Mouse (Mus musculus): ENCODE measurements around the gene Asb9. TPM values are rescaled to one million over a fixed set of nuclear protein-coding genes. Genes with fewer than 3 reads are reported as not detected.
A peak's percentile ranks its signal among the peaks of the same experiment; 100 is the strongest.

The Asb9 gene
- total RNA-seq (2021) = not detected

GRCm38 (mm10) chrX:164505709-164506498 is at the start of gene Asb9:
Asb9 (plus strand) TSS chrX:164506327.
- DNase-seq = no peak
- intact Hi-C loops (cut with DNase I) = no loop called here

- DNase-seq = no peak
- intact Hi-C loops (cut with DNase I) = no loop called here
Observed at GRCm38 (mm10) chrX:164459205-164459878, 46.8 kb upstream of the Asb9 start.

GRCm38 (mm10) chrX:164502258-164502657 is 3.9 kb upstream of the Asb9 start:
- no peak for DNase-seq
- intact Hi-C loops (cut with DNase I) = no loop called here

GRCm38 (mm10) chrX:164507068-164507467 is 941 bp downstream of the Asb9 start:
- intact Hi-C loops (cut with DNase I) = no loop called here
- no peak for DNase-seq

- DNase-seq = no peak
- intact Hi-C loops (cut with DNase I) = no loop called here
Observed at GRCm38 (mm10) chrX:164508728-164509127, 2.6 kb downstream of the Asb9 start.

GRCm38 (mm10) chrX:164522138-164522537 is 16.0 kb downstream of the Asb9 start:
- no peak for DNase-seq
- intact Hi-C loops (cut with DNase I) = no loop called here

GRCm38 (mm10) chrX:164526566-164526965 is 20.4 kb downstream of the Asb9 start:
- intact Hi-C loops (cut with DNase I) = no loop called here
- no peak for DNase-seq

GRCm38 (mm10) chrX:164541436-164542317 is 35.5 kb downstream of the Asb9 start:
- DNase-seq = peak; percentile 4 to 36
- intact Hi-C loops (cut with DNase I) = no loop called here

GRCm38 (mm10) chrX:164570195-164570594 is 64.1 kb downstream of the Asb9 start:
- intact Hi-C loops (cut with DNase I) = no loop called here
- no peak for DNase-seq

- intact Hi-C loops (cut with DNase I) = no loop called here
- no peak for DNase-seq
Observed at GRCm38 (mm10) chrX:164576967-164577366, 70.8 kb downstream of the Asb9 start.

Other genes with a start within 250 kb of the Asb9 start
- 1 to 10 TPM; 3.0 to 3.3 TPM for gene Bmx, start 248.1 kb upstream of the Asb9 start, total RNA-seq (2021)
- 1 to 10 TPM; 2.5 to 5.3 TPM for gene Pir, start 237.0 kb upstream of the Asb9 start, total RNA-seq (2021)
- gene Vegfd, start 132.9 kb upstream of the Asb9 start, total RNA-seq (2021) = 1 to 10 TPM; 3.3 to 3.5 TPM
- 1 to 10 TPM; 2.6 to 3.1 TPM for gene Piga, start 86.5 kb upstream of the Asb9 start, total RNA-seq (2021)
- 10 to 100 TPM; 46.0 to 87.5 TPM for gene Asb11, start 69.3 kb upstream of the Asb9 start, total RNA-seq (2021)